Mouse (Mus musculus): ENCODE data around the gene Mogat2.

Mogat2 gene

DNA sequence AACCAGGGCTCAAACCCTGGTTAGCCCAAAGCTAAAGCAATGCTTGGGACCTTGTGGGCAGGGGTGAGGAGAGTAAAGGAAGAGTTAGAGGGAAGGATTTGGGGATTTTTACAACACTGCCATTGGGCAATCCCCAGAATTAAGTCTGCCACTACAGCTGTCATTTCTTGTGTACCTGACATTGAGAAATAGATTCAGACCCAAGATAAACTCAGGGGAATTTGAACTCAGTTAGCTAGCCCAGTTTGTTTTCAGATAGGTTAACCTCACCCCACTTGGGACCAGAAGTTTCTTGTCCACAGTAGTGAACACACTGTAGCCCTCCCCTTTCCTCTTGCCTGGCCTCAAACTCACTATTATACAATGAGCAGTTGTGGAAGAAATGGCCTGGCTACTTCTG, 47.0 kb downstream of the Mogat2 start:
- no peak for DNase-seq

- no peak for DNase-seq
Observed at GRCm38 (mm10) chr7:99189885-99190284, 48.5 kb downstream of the Mogat2 start.

GRCm38 (mm10) chr7:99188630-99189029, 49.8 kb downstream of the Mogat2 start:
- no peak for DNase-seq

- no peak for DNase-seq
Observed at GRCm38 (mm10) chr7:99187451-99187850, 51.0 kb downstream of the Mogat2 start.

GRCm38 (mm10) chr7:99185405-99185804, 53.0 kb downstream of the Mogat2 start:
- DNase-seq = no peak

DNA sequence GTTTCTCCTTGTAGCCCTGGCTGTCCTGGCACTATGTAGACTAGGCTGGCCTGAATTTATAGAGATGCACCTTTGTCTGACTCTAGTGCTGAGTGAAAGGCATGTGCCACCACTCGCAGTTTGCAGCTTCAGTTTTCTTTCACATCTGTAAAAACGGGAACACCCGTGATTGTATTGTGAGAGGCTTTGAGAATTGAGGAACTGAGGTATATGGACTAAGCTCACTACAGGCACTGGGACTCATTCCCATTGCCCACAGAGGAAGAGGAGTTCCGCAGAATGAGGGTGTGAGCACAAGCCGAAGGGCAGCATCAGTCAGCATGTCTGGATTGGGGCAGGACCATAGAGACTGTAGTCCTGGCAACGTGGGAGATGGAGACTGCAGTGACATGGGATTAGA, 54.7 kb downstream of the Mogat2 start:
- no peak for DNase-seq

- peak; percentile 96 to 97 for DNase-seq
Observed at GRCm38 (mm10) chr7:99182432-99183172, 55.8 kb downstream of the Mogat2 start, which contains the start of gene Dgat2. Gene Dgat2 (minus strand): TSS chr7:99182719.

DNA sequence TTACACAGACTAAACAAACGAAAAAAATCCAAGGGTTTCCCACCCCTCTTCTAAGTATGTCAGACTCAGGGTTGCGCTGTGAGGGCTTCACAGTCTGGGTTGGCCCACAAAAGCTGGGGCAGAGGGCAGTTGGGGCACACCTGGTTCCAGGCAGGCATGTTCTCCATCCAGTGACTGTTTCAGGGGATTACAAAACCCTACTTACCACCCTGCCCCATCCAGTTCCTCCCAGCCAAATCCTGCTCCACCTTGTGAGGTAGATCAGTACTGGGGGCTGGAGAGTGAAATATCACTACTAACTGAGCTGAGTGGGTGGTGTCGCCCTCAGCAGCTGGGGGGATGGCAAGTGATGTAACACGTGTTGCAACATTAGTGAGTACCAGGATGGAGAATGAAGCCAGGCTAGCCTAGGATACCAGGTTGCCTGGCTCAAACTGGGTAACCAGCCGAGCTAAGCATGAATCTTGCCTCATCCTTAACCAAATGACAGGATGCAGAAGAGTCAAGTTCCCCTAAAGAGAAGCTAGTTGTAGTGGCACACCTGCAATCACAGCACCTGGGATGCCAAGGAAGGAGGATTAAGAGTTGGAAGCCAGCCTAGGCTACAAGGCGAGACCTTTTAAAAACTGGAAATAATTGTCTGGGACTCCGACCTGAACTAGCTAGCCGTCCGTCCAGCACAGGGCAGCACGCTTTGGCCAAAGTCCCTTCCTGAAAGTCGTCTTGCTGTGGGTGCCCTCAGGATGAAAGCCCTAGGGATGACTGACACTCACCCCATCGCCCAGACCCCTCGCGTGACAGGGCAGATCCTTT, 56.6 kb downstream of the Mogat2 start:
- peak in 1 of 2 experiments; percentile 27 for DNase-seq

GRCm38 (mm10) chr7:99180162-99180561, 58.3 kb downstream of the Mogat2 start:
- DNase-seq = no peak

DNA sequence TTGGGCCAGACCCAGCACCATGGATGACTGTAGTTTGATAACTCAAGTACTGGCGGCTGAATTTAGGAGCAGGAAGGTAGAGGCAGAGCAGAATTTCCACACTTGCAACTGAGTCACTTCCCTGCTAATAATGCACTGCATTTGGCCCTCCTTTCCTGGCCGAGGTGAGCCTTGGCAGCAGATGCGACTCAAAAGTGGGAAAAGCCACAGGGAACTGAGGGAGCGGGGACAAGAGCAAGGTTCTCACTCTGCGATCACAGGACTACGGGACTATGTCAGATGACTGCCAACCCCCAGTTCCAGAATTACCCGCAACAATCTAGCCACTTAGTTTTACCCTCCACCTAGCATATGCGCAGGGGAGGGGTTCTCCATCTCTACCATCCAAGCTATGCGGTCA, 59.1 kb downstream of the Mogat2 start:
- peak in 1 of 2 experiments; percentile 31 for DNase-seq

DNA sequence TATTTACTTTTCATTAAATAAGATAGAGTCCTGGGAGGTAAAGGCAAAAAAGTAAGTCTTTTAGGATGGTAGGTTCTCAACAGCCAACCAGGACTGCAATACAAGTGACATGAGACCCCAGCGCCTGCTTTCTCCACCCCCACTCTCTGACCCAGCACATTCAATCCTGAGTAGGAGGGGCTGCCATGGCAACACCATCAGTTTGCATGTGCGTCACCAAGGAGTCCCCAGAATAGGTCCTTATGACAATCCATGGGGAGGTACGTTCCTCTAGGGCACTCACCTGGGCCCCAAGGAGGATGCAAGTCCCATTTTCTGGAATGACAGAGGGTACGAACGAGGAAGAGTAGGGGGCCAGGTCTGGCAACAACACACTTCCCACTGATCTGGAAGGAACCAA, 61.0 kb downstream of the Mogat2 start:
- no peak for DNase-seq

DNA sequence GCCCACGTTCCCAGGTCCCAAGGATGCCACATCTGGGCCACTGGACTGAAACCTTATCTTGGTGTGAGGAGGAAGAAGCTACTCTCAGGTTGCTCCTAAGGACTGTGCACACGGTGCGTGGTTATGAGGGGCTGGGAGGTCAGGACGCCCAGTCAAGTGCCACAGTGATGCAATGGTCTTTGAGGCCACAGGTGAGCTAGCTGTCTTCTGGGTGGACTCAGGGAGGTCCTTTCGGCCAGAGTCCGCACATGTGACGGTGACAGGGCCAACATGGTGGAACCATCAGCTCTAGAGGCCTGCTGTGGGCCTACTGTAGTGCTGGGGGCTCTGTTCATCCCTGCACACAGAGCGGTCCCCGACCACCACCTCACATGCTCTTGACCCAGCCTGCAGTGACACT, 62.8 kb downstream of the Mogat2 start:
- no peak for DNase-seq

DNA sequence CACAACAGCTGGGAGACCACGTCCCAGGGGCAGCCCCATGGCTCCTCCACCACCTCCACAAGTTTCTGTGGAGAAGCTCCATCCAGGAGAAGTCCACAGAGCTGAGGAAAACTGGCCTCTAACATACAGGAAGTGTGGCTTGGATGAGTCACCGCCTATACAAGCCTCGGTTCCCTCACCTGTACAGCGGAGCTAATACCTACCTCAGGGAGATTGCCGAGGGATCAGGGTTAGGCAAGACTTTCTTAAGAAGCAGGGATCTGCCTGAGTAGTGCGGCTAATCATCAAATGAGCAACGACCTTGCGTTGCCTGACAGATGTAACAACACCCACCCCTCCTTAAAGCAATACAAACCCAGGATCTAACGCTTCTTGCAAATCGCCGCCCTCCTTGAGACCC, 63.3 kb downstream of the Mogat2 start:
- no peak for DNase-seq

GRCm38 (mm10) chr7:99174006-99174405, 64.4 kb downstream of the Mogat2 start:
- peak in 1 of 2 experiments; percentile 57 for DNase-seq

GRCm38 (mm10) chr7:99172898-99173297, 65.5 kb downstream of the Mogat2 start:
- no peak for DNase-seq

GRCm38 (mm10) chr7:99171730-99172463, 66.5 kb downstream of the Mogat2 start:
- no peak for DNase-seq

DNA sequence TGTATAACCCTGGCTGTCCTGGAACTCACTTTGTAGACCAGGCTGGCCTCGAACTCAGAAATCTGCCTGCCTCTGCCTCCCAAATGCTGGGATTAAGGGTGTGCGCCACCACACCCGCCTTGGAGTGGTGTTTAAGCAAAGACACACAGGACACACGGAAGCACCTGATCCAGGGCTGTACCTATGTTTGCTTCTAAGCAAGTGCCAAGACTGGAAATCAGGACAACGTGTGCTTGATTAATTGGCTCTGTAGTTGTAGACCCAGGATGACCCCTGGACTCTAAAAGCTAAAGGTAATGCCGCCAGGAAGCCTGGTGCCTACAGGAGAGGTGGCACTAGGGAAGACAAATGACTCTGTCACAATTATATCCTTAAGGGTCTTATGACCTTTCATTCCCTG, 67.9 kb downstream of the Mogat2 start:
- no peak for DNase-seq

DNA sequence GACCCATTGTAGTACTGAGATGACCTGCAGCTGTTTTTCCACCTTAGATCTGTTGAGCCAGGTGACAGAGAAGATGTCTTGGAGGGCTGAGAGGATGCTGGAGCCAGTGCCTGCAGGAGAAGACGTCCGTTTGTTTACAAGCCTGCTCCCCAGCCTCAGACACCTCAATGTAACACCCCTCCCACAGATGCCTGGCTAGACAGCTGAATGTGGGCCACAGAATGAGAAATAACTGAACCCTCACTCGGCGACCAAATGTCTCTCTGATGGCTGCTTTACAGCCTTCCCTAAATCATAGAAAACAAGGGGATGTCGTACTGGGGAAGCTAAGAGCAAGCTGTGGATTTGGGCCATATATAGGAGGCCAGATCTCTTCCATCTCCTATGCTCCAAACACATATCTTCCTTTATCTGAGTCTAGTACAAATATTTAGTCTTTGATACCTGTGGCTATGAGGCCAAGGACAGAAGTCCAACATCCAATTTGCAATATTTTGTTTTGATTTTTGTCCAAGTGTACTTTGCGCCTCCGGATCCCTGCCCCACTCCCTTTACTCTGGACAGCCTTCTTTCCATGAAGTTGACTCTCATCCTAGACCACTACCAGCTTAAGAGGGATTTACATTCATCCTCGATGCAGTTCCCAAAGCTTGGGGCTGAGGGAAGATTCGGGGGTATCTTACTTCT, 68.6 kb downstream of the Mogat2 start:
- no peak for DNase-seq
